Mouse (Mus musculus) MEL (cell line): Measurements from ENCODE around the gene Pcnx. TPM values are rescaled to one million over a fixed set of nuclear protein-coding genes. Genes with fewer than 3 reads are reported as not detected.

Experiments used
- DNase-seq: peaks from one replicate; pipeline ENCODE4 v3.0.0; 2011; ENCODE audit warnings: low read depth, low spot score
- H3K27ac ChIP-seq: 2 replicates; pipeline ENCODE4 v1.5.1; 2012; ENCODE audit warnings: low read depth, mild to moderate bottlenecking, control low read depth, low read length, moderate library complexity; ENCODE audit not compliant: control insufficient read depth
- H3K27me3 ChIP-seq, 2 experiments: fragments of 150-350 bp in 1 of 2; sonication (generic) in 1 of 2; 2 replicates each; pipeline ENCODE4 v1.6.1; 2012; ENCODE audit warnings: low read length in 2 of 2, mild to moderate bottlenecking in 2 of 2, improper control_type of control experiment in 1 of 2, moderate library complexity in 1 of 2; ENCODE audit not compliant: insufficient read depth in 2 of 2, control insufficient read depth in 1 of 2
- H3K36me3 ChIP-seq, 2 experiments: 2 replicates each; pipeline ENCODE4 v1.6.1; 2012 to 2014; ENCODE audit warnings: low read length in 2 of 2, improper control_type of control experiment in 1 of 2, inconsistent platforms in 1 of 2, mild to moderate bottlenecking in 1 of 2; ENCODE audit not compliant: insufficient read depth in 2 of 2, control insufficient read depth in 1 of 2
- H3K4me1 ChIP-seq, 2 experiments: fragments of 150-350 bp in 1 of 2; sonication (generic) in 1 of 2; 2 replicates each; pipeline ENCODE4 v1.6.1; 2012; ENCODE audit warnings: low read length in 2 of 2, improper control_type of control experiment in 1 of 2, mild to moderate bottlenecking in 1 of 2; ENCODE audit not compliant: insufficient read depth in 2 of 2, control insufficient read depth in 1 of 2
- H3K4me3 ChIP-seq, 2 experiments: fragments of 150-350 bp in 1 of 2; sonication (generic) in 1 of 2; 2 replicates each; pipeline ENCODE4 v1.5.1; 2012; ENCODE audit warnings: low read depth in 2 of 2, low read length in 2 of 2, mild to moderate bottlenecking in 2 of 2, moderate library complexity in 2 of 2, control low read depth in 1 of 2, improper control_type of control experiment in 1 of 2; ENCODE audit not compliant: control insufficient read depth in 1 of 2, insufficient read depth in 1 of 2
- H3K79me2 ChIP-seq: 2 replicates; pipeline ENCODE4 v1.6.1; 2012; ENCODE audit warnings: mild to moderate bottlenecking, low read length, moderate library complexity; ENCODE audit not compliant: control insufficient read depth, poor library complexity, insufficient read depth
- H3K9ac ChIP-seq: 2 replicates; pipeline ENCODE4 v1.6.1; 2012; ENCODE audit warnings: low read depth, mild to moderate bottlenecking, control low read depth, low read length, moderate library complexity; ENCODE audit not compliant: control insufficient read depth, poor library complexity, severe bottlenecking
- H3K9me3 ChIP-seq: fragments of 150-350 bp; sonication (generic); replicated peaks from 2 replicates; pipeline ENCODE4 v1.6.1; 2012; ENCODE audit warnings: mild to moderate bottlenecking, low read length, improper control_type of control experiment, moderate library complexity; ENCODE audit not compliant: insufficient read depth
- CTCF ChIP-seq, 3 experiments: IDR thresholded peaks in 2 of 3; conservative IDR thresholded peaks in 1 of 3; 2 replicates each; pipeline ENCODE4 v1.5.1; 2011 to 2012; ENCODE audit warnings: low read length in 3 of 3, low read depth in 2 of 3, mild to moderate bottlenecking in 2 of 3, improper control_type of control experiment in 1 of 3, inconsistent platforms in 1 of 3, mixed read lengths in 1 of 3, moderate library complexity in 1 of 3; ENCODE audit not compliant: control insufficient read depth in 1 of 3, insufficient read depth in 1 of 3, poor library complexity in 1 of 3, severe bottlenecking in 1 of 3
- E2F4 ChIP-seq: IDR thresholded peaks from 2 replicates; pipeline ENCODE4 v1.6.1; 2011; ENCODE audit warnings: low read depth, low read length, improper control_type of control experiment, borderline replicate concordance
- ETS1 ChIP-seq: IDR thresholded peaks from 2 replicates; pipeline ENCODE4 v1.6.1; 2012; ENCODE audit warnings: low read depth, mild to moderate bottlenecking, inconsistent platforms, low read length, improper control_type of control experiment, moderate library complexity
- GABPA ChIP-seq: IDR thresholded peaks from 2 replicates; pipeline ENCODE4 v1.6.1; 2012; ENCODE audit warnings: low read depth, mild to moderate bottlenecking, inconsistent platforms, low read length, improper control_type of control experiment, moderate library complexity
- HCFC1 ChIP-seq: IDR thresholded peaks from 2 replicates; pipeline ENCODE4 v1.6.1; 2012; ENCODE audit warnings: low read depth, mild to moderate bottlenecking, inconsistent platforms, low read length, improper control_type of control experiment, moderate library complexity
- JUND ChIP-seq: IDR thresholded peaks from 2 replicates; pipeline ENCODE4 v1.6.1; 2011; ENCODE audit warnings: low read depth, mild to moderate bottlenecking, improper control_type of control experiment, low read length
- MAFK ChIP-seq: IDR thresholded peaks from 2 replicates; pipeline ENCODE4 v1.6.1; 2011; ENCODE audit warnings: low read depth, mild to moderate bottlenecking, low read length, improper control_type of control experiment, borderline replicate concordance
- MAX ChIP-seq: IDR thresholded peaks from 2 replicates; pipeline ENCODE4 v1.6.1; 2011; ENCODE audit warnings: low read length, improper control_type of control experiment
- MEF2A ChIP-seq: IDR thresholded peaks from 2 replicates; pipeline ENCODE4 v1.6.1; 2014; ENCODE audit warnings: low read depth, mild to moderate bottlenecking, inconsistent platforms, low read length, improper control_type of control experiment; ENCODE audit not compliant: poor library complexity, insufficient replicate concordance, severe bottlenecking; ENCODE audit errors: extremely low read depth
- MXI1 ChIP-seq: IDR thresholded peaks from 2 replicates; pipeline ENCODE4 v1.6.1; 2011; ENCODE audit warnings: mild to moderate bottlenecking, low read depth, low read length, improper control_type of control experiment
- MYB ChIP-seq: IDR thresholded peaks from 2 replicates; pipeline ENCODE4 v1.6.1; 2011; ENCODE audit warnings: mild to moderate bottlenecking, low read depth, low read length, improper control_type of control experiment
- MYC ChIP-seq: IDR thresholded peaks from 2 replicates; pipeline ENCODE4 v1.6.1; 2011; ENCODE audit warnings: low read depth, mild to moderate bottlenecking, low read length, improper control_type of control experiment, moderate library complexity
- NELFE ChIP-seq: IDR thresholded peaks from 2 replicates; pipeline ENCODE4 v1.6.1; 2011; ENCODE audit warnings: low read depth, low read length, improper control_type of control experiment
- POLR2AphosphoS2 ChIP-seq: IDR thresholded peaks from 2 replicates; pipeline ENCODE4 v1.6.1; 2011; ENCODE audit warnings: low read length, improper control_type of control experiment
- RCOR1 ChIP-seq: IDR thresholded peaks from 2 replicates; pipeline ENCODE4 v1.6.1; 2012; ENCODE audit warnings: low read depth, mild to moderate bottlenecking, inconsistent platforms, low read length, improper control_type of control experiment
- SMC3 ChIP-seq: IDR thresholded peaks from 2 replicates; pipeline ENCODE4 v1.6.1; 2011; ENCODE audit warnings: low read depth, low read length, improper control_type of control experiment
- TAL1 ChIP-seq: IDR thresholded peaks from 2 replicates; pipeline ENCODE4 v1.6.1; 2012; ENCODE audit warnings: mild to moderate bottlenecking, inconsistent platforms, low read length, moderate library complexity, mixed read lengths
- TBP ChIP-seq: IDR thresholded peaks from 2 replicates; pipeline ENCODE4 v1.8.0; 2011; ENCODE audit warnings: low read depth, low read length, improper control_type of control experiment
- TCF12 ChIP-seq: IDR thresholded peaks from 2 replicates; pipeline ENCODE4 v1.6.1; 2014; ENCODE audit warnings: low read depth, mild to moderate bottlenecking, inconsistent platforms, low read length, improper control_type of control experiment, moderate library complexity
- USF2 ChIP-seq, 2 experiments: IDR thresholded peaks; 2 replicates each; pipeline ENCODE4 v1.6.1; 2011 to 2012; ENCODE audit warnings: improper control_type of control experiment in 2 of 2, low read length in 2 of 2, borderline replicate concordance in 1 of 2, inconsistent platforms in 1 of 2, low read depth in 1 of 2, mild to moderate bottlenecking in 1 of 2; ENCODE audit not compliant: insufficient read depth in 1 of 2
- ZKSCAN1 ChIP-seq: IDR thresholded peaks from 2 replicates; pipeline ENCODE4 v1.6.1; 2012; ENCODE audit warnings: low read depth, mild to moderate bottlenecking, inconsistent platforms, low read length, improper control_type of control experiment, moderate library complexity
- ZMIZ1 ChIP-seq: IDR thresholded peaks from 2 replicates; pipeline ENCODE4 v1.6.1; 2012; ENCODE audit warnings: low read depth, mild to moderate bottlenecking, inconsistent platforms, low read length, improper control_type of control experiment, moderate library complexity
- polyA plus RNA-seq, 2 experiments: library from polyadenylated mRNA; stranded (reverse) in 1 of 2; unstranded in 1 of 2; fragments of >175 nt in 1 of 2; fragments of >200 nt in 1 of 2; gene quantifications; 2 replicates each; pipeline versions ENCODE4 v1.2.1 to v1.2.4; 2012; ENCODE audit warnings: low replicate concordance in 2 of 2, low read depth in 1 of 2; ENCODE audit not compliant: insufficient read length in 2 of 2, insufficient read depth in 1 of 2, missing spikeins in 1 of 2
- total RNA-seq: library from RNA; depleted of rRNA; stranded (reverse); fragments of 300-350 nt; gene quantifications from 2 replicates; pipeline ENCODE4 v1.2.3, GENCODE M21; 2012

Pcnx gene
- total and polyA plus RNA-seq, 3 experiments = 8.9 to 140 (median 20.6) TPM

DNA sequence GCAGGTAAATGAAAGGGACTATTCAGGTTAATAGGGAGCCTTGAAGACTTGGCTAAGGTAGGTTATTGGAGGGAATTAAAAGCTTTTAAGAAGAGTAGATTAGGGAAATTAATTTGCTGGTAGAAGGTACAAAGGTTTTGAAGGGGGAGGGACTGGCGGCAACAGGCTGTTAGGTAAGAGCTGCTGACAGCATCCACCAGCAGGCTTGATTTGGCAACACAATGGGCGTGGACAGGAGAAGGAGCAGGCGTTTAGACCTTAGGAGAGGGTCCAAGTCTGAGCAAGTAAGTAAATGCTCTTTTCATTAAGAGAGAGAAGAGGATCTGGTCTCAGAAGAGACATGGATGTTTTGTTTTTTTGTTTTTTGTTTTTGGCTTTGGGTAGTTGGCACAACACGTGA lies 3.1 kb upstream of the Pcnx start:
- H3K4me1 ChIP-seq = peaks cover 2 to 7% of the 10 kb centered on the region in 2 experiments; a peak in 2 of 4 replicates
- TF ChIP-seq MEF2A (no peak), CTCF (IDR thresholded peaks at IDR 0.05 in 2 of 3, conservative IDR thresholded peaks at IDR 0.05 in 1 of 3; ENCODE audit: control insufficient read depth in 1 of 3, insufficient read depth in 1 of 3, low read depth in 2 of 3, low read length in 3 of 3, poor library complexity in 1 of 3, severe bottlenecking in 1 of 3) (no peak), MAFK (no peak), NELFE (no peak), TAL1 (no peak), MXI1 (no peak), GABPA (no peak), ETS1 (no peak), JUND (no peak), MYB (no peak)
- peaks cover 7 to 8% of the 10 kb centered on the region in 2 experiments; a peak in 3 of 4 replicates for H3K27me3 ChIP-seq

DNA sequence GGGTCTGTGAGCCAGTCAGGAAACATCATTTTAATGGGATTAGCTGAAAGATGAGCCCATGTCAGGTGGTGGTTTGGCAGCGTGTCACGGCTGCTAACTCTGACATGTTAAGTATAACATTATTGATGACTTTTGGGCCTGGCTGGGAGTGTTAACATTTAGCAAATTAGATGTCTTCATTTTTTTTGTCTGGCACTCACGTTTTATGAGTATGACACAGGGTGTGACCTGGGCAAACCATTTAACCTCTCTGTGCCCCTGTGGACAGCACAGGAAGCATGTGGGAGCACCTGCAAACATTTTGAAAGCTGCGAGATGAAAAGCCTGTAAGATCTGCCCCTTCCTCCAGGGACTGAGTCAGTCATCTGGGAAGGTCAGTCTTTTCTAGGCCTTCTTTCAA lies 2.6 kb upstream of the Pcnx start:
- TF ChIP-seq E2F4 (no peak), MYC (no peak), HCFC1 (no peak), RCOR1 (no peak), USF2 (IDR thresholded peaks at IDR 0.05; ENCODE audit: borderline replicate concordance in 1 of 2, insufficient read depth in 1 of 2, low read depth in 1 of 2, low read length in 2 of 2) (no peak), CTCF (IDR thresholded peaks at IDR 0.05 in 2 of 3, conservative IDR thresholded peaks at IDR 0.05 in 1 of 3; ENCODE audit: control insufficient read depth in 1 of 3, insufficient read depth in 1 of 3, low read depth in 2 of 3, low read length in 3 of 3, poor library complexity in 1 of 3, severe bottlenecking in 1 of 3) (no peak), TAL1 (no peak), POLR2AphosphoS2 (no peak), TBP (no peak), TCF12 (no peak), MAX (no peak), GABPA (no peak), SMC3 (no peak), ZKSCAN1 (no peak), ZMIZ1 (no peak)
- DNase-seq = no peak
- H3K9ac ChIP-seq = no peak overlapping the region
- H3K4me1 ChIP-seq = peaks cover 2 to 7% of the 10 kb centered on the region in 2 experiments; a peak in 2 of 4 replicates
- H3K27me3 ChIP-seq = peaks cover 7 to 8% of the 10 kb centered on the region in 2 experiments; a peak in 3 of 4 replicates
- H3K79me2 ChIP-seq = peaks cover 14% of the 10 kb centered on the region
- no peak overlapping the region for H3K4me3 ChIP-seq
- H3K27ac ChIP-seq = no peak overlapping the region
- peaks cover 0 to 8% of the 10 kb centered on the region in 2 experiments; a peak in 2 of 4 replicates for H3K36me3 ChIP-seq
- H3K9me3 ChIP-seq = no peaks in the 10 kb centered on the region

More for the DNA sequence above, 3.1 kb upstream of the Pcnx start:
- H3K4me3 ChIP-seq = no peak overlapping the region
- peaks cover 0 to 5% of the 10 kb centered on the region in 2 experiments; a peak in 2 of 4 replicates for H3K36me3 ChIP-seq
- H3K9me3 ChIP-seq = no peaks in the 10 kb centered on the region
- H3K27ac ChIP-seq = no peak overlapping the region
- peaks cover 13% of the 10 kb centered on the region for H3K79me2 ChIP-seq
- DNase-seq = no peak
- H3K9ac ChIP-seq = no peak overlapping the region
